Mouse (Mus musculus): ENCODE measurements around the gene Edem3. TPM values are rescaled to one million over a fixed set of nuclear protein-coding genes. Genes with fewer than 3 reads are reported as not detected.

Edem3 gene
- polyA plus RNA-seq, 3 experiments from 2014 or later: 2.9 to 4.1 (median 3.7) TPM

GRCm38 (mm10) chr1:151864326-151864725 is 109.2 kb downstream of the Edem3 start:
- no peak for ATAC-seq

Other genes with a start within 250 kb of the Edem3 start
- gene Fam129a, start 184.2 kb upstream of the Edem3 start, polyA plus RNA-seq (2017; shearing (Covaris generic)): 10 to 100 TPM; 49.9 to 96.7 (median 68.7) TPM